Mouse (Mus musculus) liver, embryonic 11.5 days (tissue): Measurements from ENCODE around the gene Sirt6. TPM values are rescaled to one million over a fixed set of nuclear protein-coding genes. Genes with fewer than 3 reads are reported as not detected.

Experiments used
- ATAC-seq: fragments of 200-750 bp; cut with Nextera tagmentation; replicated peaks from 2 replicates; pipeline ENCODE4 v1.8.0; 2017; ENCODE audit warnings: moderate number of reproducible peaks, mild to moderate bottlenecking, moderate TSS enrichment, moderate library complexity; ENCODE audit not compliant: low FRiP score
- DNase-seq: peaks from one replicate; pipeline ENCODE4 v3.0.0-alpha.2; 2017; ENCODE audit warnings: low spot score
- H3K27ac ChIP-seq: fragments of 300-500 bp; sonication (generic); 2 replicates; pipeline ENCODE4 v1.5.1; 2014; ENCODE audit warnings: mild to moderate bottlenecking, low read depth, low read length, control low read depth
- H3K27me3 ChIP-seq: fragments of 300-500 bp; sonication (generic); replicated peaks from 2 replicates; pipeline ENCODE4 v1.6.1; 2014; ENCODE audit warnings: low read length, mixed read lengths; ENCODE audit not compliant: control insufficient read depth, insufficient read depth
- H3K36me3 ChIP-seq: fragments of 300-500 bp; sonication (generic); 2 replicates; pipeline ENCODE4 v1.6.1; 2014; ENCODE audit warnings: mild to moderate bottlenecking, low read length, moderate library complexity, mixed read lengths; ENCODE audit not compliant: control insufficient read depth, insufficient read depth
- H3K4me1 ChIP-seq: fragments of 300-500 bp; sonication (generic); replicated peaks from 2 replicates; pipeline ENCODE4 v1.6.1; 2014; ENCODE audit warnings: low read length, mixed read lengths; ENCODE audit not compliant: control insufficient read depth, insufficient read depth
- H3K4me2 ChIP-seq: fragments of 300-500 bp; sonication (generic); 2 replicates; pipeline ENCODE4 v1.6.1; 2014; ENCODE audit warnings: mild to moderate bottlenecking, control low read depth, moderate library complexity
- H3K4me3 ChIP-seq: fragments of 300-500 bp; sonication (generic); 2 replicates; pipeline ENCODE4 v1.5.1; 2014; ENCODE audit warnings: low read depth, low read length, control low read depth
- H3K9ac ChIP-seq: fragments of 300-500 bp; sonication (generic); 2 replicates; pipeline ENCODE4 v1.6.1; 2014; ENCODE audit warnings: low read depth, low read length, control low read depth
- H3K9me3 ChIP-seq: fragments of 300-500 bp; sonication (generic); 2 replicates; pipeline ENCODE4 v1.6.1; 2016; ENCODE audit warnings: low read length, inconsistent platforms, mixed read lengths; ENCODE audit not compliant: control insufficient read depth
- WGBS: fragments of 180-500 bp; shearing (Covaris S2); extraction: QIAGEN DNeasy Blood & Tissue Kit; methylation state at CpG from one replicate; pipeline ENCODE4 v1.1.7; 2014; 5-methylcytosine and 5-hydroxymethylcytosine counted together
- polyA plus RNA-seq: library from polyadenylated mRNA; unstranded; fragments of >200 nt; fragmentation: Nextera tagmentation; extraction: Ambion mirVana; gene quantifications from 2 replicates; pipeline ENCODE4 v1.2.1, GENCODE M21; 2014

The Sirt6 gene
- polyA plus RNA-seq, 1 experiment from 2014 or later, result 22.9 TPM

DNA sequence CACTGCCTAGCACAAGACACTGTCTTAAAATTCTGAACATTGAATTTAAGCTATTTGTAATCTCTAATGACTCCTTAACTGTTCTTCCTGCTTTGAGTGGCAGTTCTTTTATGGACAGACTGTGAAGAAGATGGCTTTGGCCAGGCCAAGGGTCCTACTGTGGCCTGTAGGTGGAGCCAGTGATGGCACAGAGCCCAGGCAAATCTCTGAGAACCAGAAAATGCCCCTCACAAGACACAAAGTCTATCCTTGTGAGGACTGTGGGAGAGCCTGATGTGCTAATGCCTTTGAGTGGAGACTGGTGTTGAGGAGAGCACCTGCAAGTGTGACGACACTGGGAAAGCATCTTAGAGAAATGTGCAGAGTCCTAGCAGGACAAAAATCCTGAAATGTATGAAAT lies 19.3 kb downstream of the Sirt6 start:
- WGBS, result 89% methylated on average over 1 of the region's 1 CpGs
- DNase-seq, result no peak
- Histone ChIP-seq H3K36me3 (no peaks in the 10 kb centered on the region; the same call in 1 of the 2 replicates), H3K4me3 (no peak overlapping the region), H3K9ac (no peak overlapping the region), H3K9me3 (no peaks in the 10 kb centered on the region), H3K27ac (no peak overlapping the region), H3K27me3 (no peaks in the 10 kb centered on the region), H3K4me1 (peaks cover 4% of the 10 kb centered on the region; the same call in 1 of the 2 replicates), H3K4me2 (no peak overlapping the region)
- no peak for ATAC-seq

DNA sequence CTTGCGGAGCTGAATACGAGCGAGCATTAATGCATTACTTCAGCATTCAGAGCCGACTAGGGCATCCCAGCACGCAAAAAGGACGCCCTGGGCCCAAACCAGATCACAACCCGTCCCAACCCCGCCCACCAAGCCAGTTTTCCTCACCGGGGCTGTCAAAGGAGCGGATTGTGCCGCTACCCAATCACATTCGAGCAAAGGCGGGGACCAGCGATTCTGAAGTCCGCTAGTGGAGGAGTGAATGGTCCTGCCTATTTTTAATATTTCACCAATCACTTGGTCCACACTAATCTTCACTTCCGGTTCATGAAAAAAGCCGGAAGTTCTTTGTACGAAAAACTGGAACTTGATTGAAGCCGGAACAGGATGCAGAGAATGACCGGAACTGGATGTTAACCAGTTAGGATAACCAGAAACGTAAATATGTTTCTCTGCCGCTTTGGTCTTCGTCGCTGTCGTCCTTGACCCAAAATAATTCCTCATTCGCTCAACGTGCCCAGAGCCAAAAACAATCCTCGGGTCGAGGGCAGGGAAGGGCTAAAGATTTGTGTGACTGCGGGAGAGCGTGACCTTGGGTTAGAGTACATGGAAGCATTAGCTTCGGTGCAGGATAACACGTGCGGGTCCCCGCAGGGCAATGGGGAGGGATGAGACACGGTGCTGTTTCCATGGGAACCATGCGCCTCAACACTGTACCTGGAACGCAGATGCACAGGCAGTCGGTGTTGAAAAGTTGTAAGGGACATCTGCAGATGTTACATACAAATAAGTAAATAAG lies 21.4 kb downstream of the Sirt6 start, which contains the start of gene BC025920:
Gene BC025920, plus strand, starts transcription at position 297 of the 778 bp plus-strand sequence.
- no peaks in the 10 kb centered on the region; the same call in 1 of the 2 replicates for H3K36me3 ChIP-seq
- no peaks in the 10 kb centered on the region for H3K9me3 ChIP-seq
- WGBS, result 1% methylated on average over 39 of the region's 39 CpGs
- peak within 1 kb of the TSS; percentile 90 for H3K27ac ChIP-seq
- peak within 1 kb of the TSS; percentile 79 for H3K4me2 ChIP-seq
- peak within 1 kb of the TSS; percentile 57 for H3K9ac ChIP-seq
- no peaks in the 10 kb centered on the region for H3K27me3 ChIP-seq
- peaks cover 15% of the 10 kb centered on the region for H3K4me1 ChIP-seq
- peak; percentile 87 for ATAC-seq
- peak within 1 kb of the TSS; percentile 55 for H3K4me3 ChIP-seq
- DNase-seq, result peak; percentile 88

- Histone ChIP-seq H3K9ac (peak overlapping the region; percentile 56), H3K27me3 (no peaks in the 10 kb centered on the region), H3K4me2 (peak overlapping the region; percentile 79), H3K4me1 (peaks cover 18% of the 10 kb centered on the region), H3K4me3 (peak overlapping the region; percentile 46), H3K36me3 (no peaks in the 10 kb centered on the region; the same call in 1 of the 2 replicates), H3K27ac (peak overlapping the region; percentile 90), H3K9me3 (no peaks in the 10 kb centered on the region)
- ATAC-seq (0 out of 2 replicates have a peak, but pooled peaks have one; percentile 5), DNase-seq (no peak)
- 5% methylated on average over 14 of the region's 14 CpGs for WGBS
These were observed 22.0 kb downstream of the Sirt6 start for GRCm38 (mm10) chr10:81605666-81605973.

DNA sequence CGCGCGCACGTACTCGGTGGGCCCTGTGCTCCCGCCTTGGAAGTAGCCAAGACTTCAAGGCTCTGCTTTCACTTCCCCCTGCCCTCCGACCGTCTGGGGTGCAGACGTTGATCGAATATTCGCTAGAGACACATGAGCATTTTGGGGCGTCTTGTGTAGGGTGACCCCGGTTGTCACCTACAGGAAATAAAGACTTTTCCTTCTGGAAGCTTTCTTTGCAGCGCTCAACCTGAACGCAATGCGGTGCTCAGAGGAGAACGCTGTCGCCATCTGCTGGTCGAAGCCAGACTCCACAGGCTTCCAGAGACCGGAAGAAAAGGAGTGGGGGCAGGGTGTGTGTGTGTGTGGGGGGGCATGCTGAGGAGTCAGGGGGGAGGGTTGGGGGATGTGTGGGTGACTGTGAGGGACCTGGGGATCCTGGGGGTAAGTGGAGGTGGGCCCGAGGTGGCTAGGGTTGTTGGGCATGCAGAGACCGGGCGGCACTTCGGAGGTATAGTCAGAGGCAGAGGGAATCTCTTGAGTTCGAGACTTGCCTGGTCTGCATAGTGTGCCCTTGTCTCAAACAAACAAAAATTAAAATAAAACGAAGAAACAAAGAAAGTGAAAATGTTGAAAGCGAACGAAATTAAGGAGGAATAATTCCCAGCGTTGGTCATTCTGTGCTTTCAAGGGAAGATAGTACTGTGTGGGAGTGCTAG lies 22.5 kb downstream of the Sirt6 start:
- Histone ChIP-seq H3K4me2 (peak overlapping the region; percentile 79), H3K9me3 (no peaks in the 10 kb centered on the region), H3K9ac (peak overlapping the region; percentile 56), H3K4me1 (peaks cover 23% of the 10 kb centered on the region), H3K36me3 (no peaks in the 10 kb centered on the region; the same call in 1 of the 2 replicates), H3K27ac (peak overlapping the region; percentile 90), H3K4me3 (peak overlapping the region; percentile 46), H3K27me3 (no peaks in the 10 kb centered on the region)
- ATAC-seq (peak; percentile 42), DNase-seq (peak; percentile 80)
- WGBS, result 15% methylated on average over 29 of the region's 29 CpGs

- Histone ChIP-seq H3K4me2 (peak overlapping the region; percentile 79), H3K9me3 (no peaks in the 10 kb centered on the region), H3K36me3 (no peaks in the 10 kb centered on the region; the same call in 1 of the 2 replicates), H3K4me1 (peaks cover 26% of the 10 kb centered on the region), H3K4me3 (peak overlapping the region; percentile 46; the same call in 1 of the 2 replicates), H3K27ac (no peak overlapping the region; the same call in 1 of the 2 replicates), H3K27me3 (no peaks in the 10 kb centered on the region), H3K9ac (0 out of 2 replicates have a peak overlapping the region, but pooled peaks have one; percentile 42)
- 70% methylated on average over 12 of the region's 12 CpGs for WGBS
- ATAC-seq (no peak), DNase-seq (no peak)
These were observed 23.3 kb downstream of the Sirt6 start for GRCm38 (mm10) chr10:81604019-81604967.

GRCm38 (mm10) chr10:81602741-81603151 lies 24.9 kb downstream of the Sirt6 start:
- Histone ChIP-seq H3K4me1 (peaks cover 32% of the 10 kb centered on the region), H3K4me3 (no peak overlapping the region), H3K9me3 (no peaks in the 10 kb centered on the region), H3K27me3 (0 out of 2 replicates have a peak, but pooled peaks cover 6% of the 10 kb centered on the region), H3K27ac (no peak overlapping the region), H3K36me3 (no peaks in the 10 kb centered on the region), H3K9ac (no peak overlapping the region), H3K4me2 (no peak overlapping the region)
- ATAC-seq, result no peak
- WGBS, result 24% methylated on average over 4 of the region's 4 CpGs
- DNase-seq, result peak; percentile 59

GRCm38 (mm10) chr10:81601396-81601905 lies 26.1 kb downstream of the Sirt6 start:
- H3K4me2 ChIP-seq, result peak overlapping the region; percentile 73
- peak overlapping the region; percentile 30; the same call in 1 of the 2 replicates for H3K4me3 ChIP-seq
- no peaks in the 10 kb centered on the region for H3K9me3 ChIP-seq
- H3K9ac ChIP-seq, result peak overlapping the region; percentile 28; the same call in 1 of the 2 replicates
- peak overlapping the region; percentile 39; the same call in 1 of the 2 replicates for H3K27ac ChIP-seq
- DNase-seq, result no peak
- ATAC-seq, result no peak
- peaks cover 10% of the 10 kb centered on the region for H3K27me3 ChIP-seq
- 27% methylated on average over 7 of the region's 7 CpGs for WGBS
- H3K4me1 ChIP-seq, result peaks cover 38% of the 10 kb centered on the region
- H3K36me3 ChIP-seq, result no peaks in the 10 kb centered on the region
